Mouse (Mus musculus) CD4-positive naive resting alpha-beta T cell, adult 57 days (primary cell): Measurements from ENCODE around the gene Msn. TPM values are rescaled to one million over a fixed set of nuclear protein-coding genes. Genes with fewer than 3 reads are reported as not detected.

Source experiments
- total RNA-seq: library from RNA; stranded (reverse); gene quantifications from one replicate; pipeline ENCODE4 v1.2.4, GENCODE M21; 2023

Msn gene
- total RNA-seq: 661 TPM

GRCm38 (mm10) chrX:96095509-96096499, at the start of gene Msn:
Msn (plus strand) TSS chrX:96096042.

Other genes starting within 250 kb of the Msn start
- gene Las1l, start 139.1 kb upstream of the Msn start, total RNA-seq: 98.2 TPM
- gene Vsig4, start 197.4 kb downstream of the Msn start, total RNA-seq: not detected